Mouse (Mus musculus) gastrocnemius, adult 2 months (tissue): ENCODE data around the gene Usp50. TPM values are rescaled to one million over a fixed set of nuclear protein-coding genes. Genes with fewer than 3 reads are reported as not detected.
A peak's percentile ranks its signal among the peaks of the same experiment; 100 is the strongest.

Experiments
- DNase-seq: peaks from one replicate; pipeline ENCODE4 v3.0.0; 2022
- H3K27ac ChIP-seq: fragments of 200-600 bp; 2 replicates; pipeline ENCODE4 v1.8.1; 2022; ENCODE audit warnings: mild to moderate bottlenecking
- H3K4me3 ChIP-seq: fragments of 200-600 bp; 2 replicates; pipeline ENCODE4 v1.8.1; 2022; ENCODE audit warnings: mild to moderate bottlenecking, moderate library complexity
- CTCF ChIP-seq: fragments of 200-600 bp; IDR thresholded peaks from 2 replicates; pipeline ENCODE4 v1.8.1; 2022; ENCODE audit warnings: antibody characterized with exemption, mild to moderate bottlenecking, moderate library complexity
- intact Hi-C: fragments of 180-260 bp; cut with DNase I; formaldehyde crosslinking; loops from one replicate; pipeline ENCODE4 v1.15.1; 2025
- long read RNA-seq, 2 experiments: library from polyadenylated mRNA; stranded (forward); transcript quantifications; one replicate each; pipeline ENCODE4 v2.0.0; 2021
- total RNA-seq, 2 experiments: library from RNA; stranded (reverse); gene quantifications; 2 replicates each; pipeline ENCODE4 v1.2.3; 2021

The Usp50 gene
- total RNA-seq, result under 1 TPM in 1 of 2 experiments, not detected in 1; 0.18 TPM
- long read RNA-seq, experiment 1, partial matches to known transcripts, result 0 of 153 reads
- long read RNA-seq, experiment 1, other reads (novel, unspliced or antisense), result 153 of 153 reads
- long read RNA-seq, experiment 2, partial matches to known transcripts, result 0 of 1 reads
- long read RNA-seq, experiment 2, other reads (novel, unspliced or antisense), result 1 of 1 reads

DNA sequence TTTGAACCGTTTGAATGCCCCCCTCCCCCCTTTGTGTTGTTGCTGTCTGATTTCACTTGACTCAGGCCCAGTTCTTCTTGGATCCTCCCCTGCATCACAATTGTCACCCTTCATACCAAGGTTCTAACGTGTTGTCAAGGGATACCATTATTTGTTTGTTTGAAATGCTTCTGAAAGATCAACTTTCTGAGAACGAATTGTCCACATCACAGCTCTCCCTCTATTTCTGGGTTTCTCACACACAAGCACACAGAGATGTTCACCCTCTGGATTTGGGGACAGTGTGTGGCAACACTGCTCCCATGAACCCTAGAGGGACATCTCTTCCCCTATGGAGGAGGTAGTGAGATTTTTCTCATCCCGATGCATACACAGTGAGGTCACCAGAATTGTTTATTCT, at the start of gene Usp50:
TSS of gene Usp50 (minus strand) at position 101 of the 400 bp plus-strand sequence.
- intact Hi-C loops, result loop anchor here (5.0 kb wide), 2 partner anchors 186 to 224 kb away; partner anchors contain the start of gene Ap4e1
- no peak within 1 kb of the TSS for H3K27ac ChIP-seq
- TF ChIP-seq CTCF, result no peak
- H3K4me3 ChIP-seq, result no peak within 1 kb of the TSS
- no peak for DNase-seq

DNA sequence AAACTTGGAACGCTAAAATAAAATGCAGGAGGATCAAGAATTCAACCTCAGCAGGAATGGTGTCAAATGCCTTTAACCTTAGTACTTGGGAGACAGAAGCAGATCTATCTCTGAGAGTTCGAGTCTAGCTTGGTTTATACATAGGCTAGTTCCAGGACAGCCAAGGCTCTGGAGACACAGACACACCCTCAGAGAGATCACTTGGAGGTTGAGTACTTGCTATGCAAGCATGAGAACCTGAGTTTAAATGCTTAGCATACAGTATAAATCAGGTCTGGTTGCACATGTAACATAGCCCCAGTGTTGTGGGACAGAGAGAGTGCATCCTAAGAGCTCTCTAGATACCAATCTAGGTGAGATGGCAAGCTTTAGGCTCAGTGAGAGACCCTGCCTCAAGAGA, 34.1 kb upstream of the Usp50 start:
- Histone ChIP-seq H3K4me3 (no peak overlapping the region), H3K27ac (no peak overlapping the region)
- no peak for TF ChIP-seq CTCF
- intact Hi-C loops, result no loop called here
- no peak for DNase-seq

DNA sequence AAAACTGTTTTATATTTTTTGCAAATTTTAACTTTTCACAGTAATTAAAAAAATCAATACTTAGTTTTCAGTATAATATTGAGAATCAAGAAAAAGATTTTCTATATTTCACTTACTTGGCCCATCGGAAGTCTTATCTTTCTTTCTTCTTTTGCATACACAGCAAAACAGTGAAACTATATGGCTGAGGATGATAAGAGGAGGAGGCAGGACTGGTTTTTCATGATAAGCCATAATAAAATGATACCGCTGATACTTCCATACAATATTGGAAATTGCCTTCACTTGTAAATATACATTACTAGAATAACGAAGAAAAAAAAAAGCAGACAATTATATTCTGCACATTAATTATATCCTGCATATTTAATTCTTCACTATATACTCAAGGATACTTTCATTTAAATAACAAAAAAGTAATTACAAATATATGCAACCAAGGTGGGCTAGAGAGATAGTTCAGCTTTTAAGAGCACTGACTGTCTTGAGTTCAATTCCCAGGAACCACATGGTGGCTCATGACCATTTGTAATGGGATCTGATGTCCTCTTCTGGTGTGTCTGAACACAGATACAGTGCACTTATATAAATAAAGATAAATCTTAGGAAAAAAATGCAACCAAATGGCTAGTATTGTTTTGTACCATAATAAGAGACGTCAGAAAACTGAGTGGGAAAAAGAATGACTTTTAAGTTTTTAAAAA, 33.5 kb upstream of the Usp50 start:
- no peak for TF ChIP-seq CTCF
- intact Hi-C loops, result no loop called here
- Histone ChIP-seq H3K4me3 (no peak overlapping the region), H3K27ac (no peak overlapping the region)
- no peak for DNase-seq

DNA sequence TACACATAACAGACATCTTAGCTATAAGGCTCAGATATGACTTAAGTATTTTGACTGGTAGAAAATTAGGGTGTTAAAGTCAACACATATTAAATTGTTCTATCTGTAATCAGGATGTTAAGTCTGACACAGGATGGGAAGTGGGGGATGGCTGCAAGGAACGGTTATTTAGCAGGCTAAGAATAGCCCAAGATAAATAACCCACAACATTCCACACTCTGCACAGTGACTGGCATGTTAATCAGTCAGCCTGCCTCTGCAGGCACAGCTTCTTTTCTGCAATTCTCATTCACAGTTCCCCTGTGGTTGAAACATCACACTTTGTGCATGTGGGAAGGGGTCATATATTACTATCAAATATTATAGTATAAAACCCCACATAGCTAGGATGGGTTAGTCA, 32.6 kb upstream of the Usp50 start:
- H3K4me3 ChIP-seq, result no peak overlapping the region
- intact Hi-C loops, result no loop called here
- DNase-seq, result no peak
- peak overlapping the region; percentile 35; the same call in 1 of the 2 replicates for H3K27ac ChIP-seq
- no peak for TF ChIP-seq CTCF

DNA sequence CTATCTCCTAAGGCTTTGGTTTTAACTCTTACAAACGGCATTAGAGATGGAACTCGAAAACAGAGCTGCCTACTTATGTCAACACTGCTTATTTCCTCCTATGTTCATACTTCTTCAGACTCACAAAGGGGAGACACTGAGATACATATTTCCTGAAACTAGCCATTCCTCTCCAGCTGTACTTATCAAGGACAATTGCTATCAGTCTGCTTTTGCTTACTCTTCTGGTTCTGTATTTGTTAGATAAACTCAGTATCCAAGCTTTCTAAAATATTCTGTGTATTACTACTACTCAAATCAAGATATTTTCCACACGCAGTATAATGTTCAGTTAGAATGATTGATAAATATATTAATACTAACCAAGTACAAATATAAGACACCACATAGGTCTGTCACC, 18.7 kb upstream of the Usp50 start:
- H3K27ac ChIP-seq, result no peak overlapping the region
- DNase-seq, result no peak
- H3K4me3 ChIP-seq, result no peak overlapping the region
- no peak for TF ChIP-seq CTCF
- intact Hi-C loops, result no loop called here

DNA sequence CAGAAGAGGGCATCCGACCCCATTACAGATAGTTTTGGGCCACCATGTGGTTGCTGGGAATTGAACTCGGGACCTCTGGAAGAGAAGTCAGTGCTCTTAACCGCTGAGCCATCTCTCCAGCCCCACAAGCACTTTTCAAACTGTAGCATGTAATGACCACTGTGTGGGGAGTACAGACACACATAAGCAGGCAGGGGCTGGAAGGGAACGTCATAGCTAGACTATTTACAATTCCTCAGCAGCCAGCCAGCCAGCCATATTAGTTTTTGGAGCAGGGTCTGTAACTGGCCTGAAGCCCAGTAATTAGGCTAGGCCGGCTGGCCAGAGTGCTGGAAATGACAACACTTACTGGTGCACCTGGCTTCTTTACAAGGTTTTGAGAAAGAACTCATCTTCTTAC, 15.2 kb upstream of the Usp50 start:
- no peak overlapping the region for H3K27ac ChIP-seq
- DNase-seq, result no peak
- H3K4me3 ChIP-seq, result no peak overlapping the region
- intact Hi-C loops, result loop anchor here (5.0 kb wide), 2 partner anchors 51 to 199 kb away; no protein-coding TSS in a partner anchor
- TF ChIP-seq CTCF, result no peak

DNA sequence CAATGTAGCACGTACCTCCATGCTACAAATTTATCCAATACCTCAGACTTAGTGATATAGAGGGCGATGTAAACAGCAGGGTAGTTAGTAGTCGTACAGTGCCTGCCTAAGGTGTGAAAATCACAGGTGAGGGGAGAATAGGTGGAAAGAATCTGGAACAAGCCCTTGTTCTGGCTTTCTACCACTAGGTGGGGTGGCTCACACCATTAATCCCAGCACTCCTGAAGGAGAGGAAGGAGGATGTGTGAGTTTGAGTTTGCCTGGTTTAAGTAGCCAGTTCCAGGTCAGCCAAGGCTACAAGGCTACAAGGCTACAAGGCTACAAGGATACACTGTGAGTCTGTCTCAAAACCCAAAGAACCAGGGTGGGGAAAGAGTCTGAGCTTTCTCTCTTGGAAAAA, 12.4 kb upstream of the Usp50 start:
- peak; percentile 46 for TF ChIP-seq CTCF
- Histone ChIP-seq H3K27ac (no peak overlapping the region), H3K4me3 (no peak overlapping the region)
- intact Hi-C loops, result loop anchor here (5.0 kb wide), 2 partner anchors 48 to 202 kb away; no protein-coding TSS in a partner anchor
- no peak for DNase-seq

DNA sequence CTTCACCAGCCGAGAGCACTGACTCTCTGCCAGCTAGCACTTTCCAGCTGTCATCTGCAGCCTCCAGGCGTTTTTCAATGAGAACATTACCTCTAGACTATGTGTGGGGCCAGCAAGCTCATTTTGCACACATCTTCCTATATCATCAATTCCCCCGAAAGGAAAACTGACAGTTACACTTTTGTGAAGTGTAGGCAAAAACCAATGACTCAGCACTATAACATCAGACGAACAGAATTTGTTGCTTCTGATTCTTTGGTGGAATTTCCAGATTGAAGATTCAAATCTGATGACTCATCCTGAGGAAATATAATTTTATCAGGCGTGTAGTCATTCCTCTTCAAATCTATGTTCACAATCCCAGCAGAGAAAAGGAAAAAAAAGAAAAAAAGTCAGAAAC, 9.3 kb upstream of the Usp50 start:
- no peak overlapping the region for H3K4me3 ChIP-seq
- H3K27ac ChIP-seq, result no peak overlapping the region
- intact Hi-C loops, result loop anchor here (5.0 kb wide), 1 partner anchor 35 kb away; no protein-coding TSS in a partner anchor
- no peak for TF ChIP-seq CTCF
- no peak for DNase-seq

DNA sequence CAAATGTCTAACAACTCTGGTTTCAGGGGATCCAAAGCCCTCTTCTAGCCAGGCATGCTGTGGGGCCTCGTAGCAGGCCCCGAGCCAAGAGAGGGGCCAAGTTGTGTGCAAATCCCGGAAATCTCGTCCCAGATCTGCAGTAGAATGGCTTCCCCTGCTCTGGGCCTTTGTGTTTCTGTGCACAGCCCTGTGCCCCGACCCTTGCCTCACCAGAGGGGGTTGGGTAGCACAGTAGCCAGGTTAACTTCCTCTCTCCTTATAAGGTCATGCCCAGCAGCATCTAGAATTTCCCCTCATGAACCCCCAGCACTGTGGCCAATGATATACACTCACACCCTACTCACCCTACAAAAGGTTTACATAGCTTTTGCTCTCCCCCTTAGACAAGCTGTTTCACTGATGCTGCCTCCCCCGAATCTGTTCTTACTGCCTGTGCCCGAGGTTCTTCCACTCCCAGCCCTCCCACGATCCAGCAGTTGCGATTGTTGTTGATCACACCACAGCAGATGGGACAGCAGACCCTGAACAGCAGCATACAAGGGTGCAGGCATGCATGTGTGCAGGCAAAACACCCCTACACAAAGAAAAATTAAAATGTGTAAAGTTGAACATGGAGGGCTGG, 4.6 kb upstream of the Usp50 start:
- intact Hi-C loops, result no loop called here
- DNase-seq, result no peak
- TF ChIP-seq CTCF, result no peak
- no peak overlapping the region for H3K27ac ChIP-seq
- H3K4me3 ChIP-seq, result no peak overlapping the region

DNA sequence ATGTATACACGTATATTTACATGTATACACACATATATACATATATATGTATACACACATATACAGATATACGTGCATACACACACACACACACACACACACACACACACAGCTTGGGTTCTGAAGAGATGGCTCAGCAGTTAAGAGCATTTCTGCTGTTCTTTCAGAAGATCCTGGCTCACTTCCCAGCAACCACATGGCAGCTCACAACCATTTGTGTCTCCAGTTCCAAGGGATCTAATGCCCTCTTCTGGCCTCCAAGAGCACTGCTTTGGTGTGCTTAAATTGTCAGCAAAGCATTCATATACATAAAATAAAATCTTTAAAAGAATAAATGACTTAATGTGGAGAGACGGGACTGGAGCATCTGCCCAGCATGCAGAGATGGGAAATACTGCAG, 837 bp downstream of the Usp50 start:
- peak; percentile 81 for DNase-seq
- intact Hi-C loops, result loop anchor here (5.0 kb wide), 2 partner anchors 185 to 225 kb away; partner anchors contain the start of gene Ap4e1
- Histone ChIP-seq H3K4me3 (no peak overlapping the region), H3K27ac (no peak overlapping the region)
- TF ChIP-seq CTCF, result peak; percentile 69

DNA sequence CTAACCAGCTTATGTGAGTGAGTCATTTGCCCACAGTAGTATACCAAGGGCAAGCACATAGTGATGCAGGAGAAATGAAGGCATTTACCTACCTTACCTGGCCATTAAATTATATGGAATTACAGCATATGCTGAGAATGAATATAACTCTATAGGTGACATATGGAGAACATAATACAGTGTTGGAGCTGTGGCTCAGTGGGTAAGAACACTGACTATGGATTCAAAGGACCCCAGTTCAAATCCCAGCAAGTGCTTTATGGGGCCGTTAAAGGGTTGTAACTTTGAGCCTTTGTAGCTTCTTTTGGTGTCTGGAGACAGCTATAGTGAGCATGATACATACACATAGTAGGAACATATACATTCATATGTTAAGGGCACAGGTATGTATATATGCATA, 1.8 kb downstream of the Usp50 start:
- intact Hi-C loops, result loop anchor here (5.0 kb wide), 2 partner anchors 184 to 226 kb away; partner anchors contain the start of gene Ap4e1

DNA sequence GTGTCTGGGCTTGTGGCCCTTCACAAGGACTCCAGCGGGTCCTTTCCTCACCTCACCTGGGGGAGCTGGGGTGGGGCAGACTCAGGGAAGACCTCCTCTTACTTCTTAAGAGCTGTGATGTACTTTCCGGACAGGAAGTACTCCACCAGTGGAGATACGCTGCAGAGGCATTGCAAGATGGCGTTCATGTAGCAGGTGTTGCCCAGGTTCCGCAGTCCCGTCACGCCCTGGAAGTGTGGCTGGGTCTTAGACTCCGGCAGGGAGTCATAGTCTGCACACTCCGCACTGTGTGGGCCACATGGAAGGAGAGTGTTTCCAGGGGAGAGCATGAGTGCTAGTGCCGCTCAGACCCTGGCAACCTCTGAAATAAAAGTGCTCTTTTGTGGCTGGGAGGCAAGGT, 3.0 kb downstream of the Usp50 start:
- no peak for TF ChIP-seq CTCF
- DNase-seq, result no peak
- intact Hi-C loops, result loop anchor here (5.0 kb wide), 2 partner anchors 183 to 227 kb away; partner anchors contain the start of gene Ap4e1
- Histone ChIP-seq H3K4me3 (no peak overlapping the region), H3K27ac (no peak overlapping the region)

More for the DNA sequence above, 1.8 kb downstream of the Usp50 start:
- Histone ChIP-seq H3K27ac (no peak overlapping the region), H3K4me3 (no peak overlapping the region)
- TF ChIP-seq CTCF, result no peak
- no peak for DNase-seq

DNA sequence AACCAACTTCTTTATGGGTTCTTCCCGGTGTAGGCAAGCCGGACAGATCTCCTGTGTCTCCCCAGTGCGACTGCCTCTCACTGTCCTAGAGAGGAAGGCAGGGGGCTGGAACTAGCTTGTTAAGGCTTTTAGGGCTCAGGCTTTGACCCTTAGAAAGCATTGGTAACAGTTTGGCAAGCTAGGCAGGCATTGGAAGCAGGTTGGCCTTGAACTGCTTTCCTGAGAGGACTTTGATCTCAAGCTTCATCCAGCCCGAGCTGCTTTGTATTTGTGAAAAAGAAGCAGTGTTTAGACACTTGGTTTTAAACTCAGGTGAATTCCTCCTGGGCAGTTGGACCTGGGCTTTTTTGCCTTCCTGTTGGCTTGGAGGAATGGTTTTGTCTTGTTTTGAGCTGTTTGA, 4.5 kb downstream of the Usp50 start:
- H3K27ac ChIP-seq, result no peak overlapping the region
- no peak for DNase-seq
- intact Hi-C loops, result no loop called here
- no peak overlapping the region for H3K4me3 ChIP-seq
- no peak for TF ChIP-seq CTCF
